Comparison of ENCODE assay signal across 8 mouse cellular contexts in the genomic region with DNA sequence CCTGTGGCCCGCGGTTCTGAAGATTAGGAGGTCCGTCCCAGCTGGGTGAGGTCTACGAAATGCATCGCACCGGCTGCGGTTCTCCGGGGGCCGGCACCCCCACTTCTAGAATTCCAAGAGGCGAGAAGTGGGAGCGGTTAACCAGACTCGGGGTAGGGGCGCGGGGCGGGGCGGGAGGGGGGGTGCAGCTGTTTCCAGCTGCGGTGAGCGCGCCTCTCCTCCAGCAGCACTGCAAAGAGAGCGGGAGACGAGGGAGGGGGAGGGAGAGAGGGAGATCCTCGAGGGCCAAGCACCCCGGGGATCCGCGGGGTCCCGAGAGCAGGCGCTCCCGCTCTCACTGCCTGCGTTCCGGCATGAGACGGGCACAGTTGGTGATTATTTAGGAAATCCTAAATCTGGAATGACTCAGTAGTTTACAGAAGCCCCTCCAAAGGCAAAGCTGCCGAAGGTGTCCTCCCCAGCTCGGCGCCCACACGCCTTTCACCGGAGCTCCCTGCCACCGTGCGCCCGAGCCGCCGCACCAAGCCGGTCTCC.
A peak's percentile ranks its signal among the peaks of the same experiment; 100 is the strongest.
DNase-seq lines count a peak whose midpoint lies in the region; ATAC-seq and TF ChIP-seq lines count a peak whose summit lies in the region.

No protein-coding gene starts in this region.

- no peak for TF ChIP-seq CTCF in midbrain, postnatal 0 days (IDR thresholded peaks at IDR 0.05)

- peak overlapping the region; percentile 99 for H3K4me2 ChIP-seq in heart, embryonic 12.5 days
- peak overlapping the region; percentile 97 for H3K4me2 ChIP-seq in forebrain, embryonic 12.5 days
- peak overlapping the region; percentile 95 for H3K4me2 ChIP-seq in midbrain, postnatal 0 days (ENCODE audit: low read depth, low read length, poor library complexity, severe bottlenecking)

- under 1% methylated on average over 41 of the region's 42 CpGs for WGBS in heart, embryonic 12.5 days
- under 1% methylated on average over 42 of the region's 42 CpGs for WGBS in forebrain, embryonic 12.5 days
- under 1% methylated on average over 40 of the region's 42 CpGs for WGBS in midbrain, postnatal 0 days

- H3K4me3 ChIP-seq in heart, embryonic 12.5 days, result peak overlapping the region; percentile 69
- H3K4me3 ChIP-seq in forebrain, embryonic 12.5 days (replicated peaks), result peak overlapping the region; percentile 76
- peak overlapping the region; percentile 72 for H3K4me3 ChIP-seq in midbrain, postnatal 0 days (ENCODE audit: low read depth, low read length)

- ATAC-seq in heart, embryonic 12.5 days (ENCODE audit: insufficient number of reproducible peaks, low FRiP score), result no peak; the same call in 1 of the 2 replicates
- peak; percentile 48 for ATAC-seq in forebrain, embryonic 12.5 days (ENCODE audit: low FRiP score)
- ATAC-seq in midbrain, postnatal 0 days (ENCODE audit: low FRiP score), result peak; percentile 63

- DNase-seq in heart, postnatal 4 days, result no peak
- peak; percentile 55 for DNase-seq in ZHBTc4 (ENCODE audit: low read depth, low spot score)
- DNase-seq in kidney, postnatal 4 days, result peak; percentile 21 to 51
- DNase-seq in midbrain, postnatal 0 days (ENCODE audit: low spot score), result peak; percentile 33
- DNase-seq in thymus, postnatal 36 days, result no peak
- no peak for DNase-seq in layer of hippocampus, adult 9-11 months

- peak overlapping the region; percentile 69 for H3K9ac ChIP-seq in heart, embryonic 12.5 days
- H3K9ac ChIP-seq in forebrain, embryonic 12.5 days, result peak overlapping the region; percentile 65
- H3K9ac ChIP-seq in midbrain, postnatal 0 days (replicated peaks; ENCODE audit: low read length, poor library complexity, severe bottlenecking), result peak overlapping the region; percentile 70

- peaks cover 42% of the 10 kb centered on the region for H3K27me3 ChIP-seq in heart, embryonic 12.5 days (replicated peaks)
- H3K27me3 ChIP-seq in forebrain, embryonic 12.5 days, result peaks cover 41% of the 10 kb centered on the region
- no peaks in the 10 kb centered on the region for H3K27me3 ChIP-seq in midbrain, postnatal 0 days (ENCODE audit: insufficient read depth, low read length)

- no peaks in the 10 kb centered on the region for H3K36me3 ChIP-seq in heart, embryonic 12.5 days
- H3K36me3 ChIP-seq in forebrain, embryonic 12.5 days (replicated peaks), result no peaks in the 10 kb centered on the region
- no peaks in the 10 kb centered on the region for H3K36me3 ChIP-seq in midbrain, postnatal 0 days (ENCODE audit: insufficient read depth, low read length)

- H3K9me3 ChIP-seq in heart, embryonic 12.5 days (replicated peaks), result no peaks in the 10 kb centered on the region
- no peaks in the 10 kb centered on the region for H3K9me3 ChIP-seq in forebrain, embryonic 12.5 days
- no peaks in the 10 kb centered on the region for H3K9me3 ChIP-seq in midbrain, postnatal 0 days (ENCODE audit: low read length)

- no peak overlapping the region for H3K27ac ChIP-seq in heart, embryonic 12.5 days (ENCODE audit: poor library complexity, severe bottlenecking)
- no peak overlapping the region for H3K27ac ChIP-seq in forebrain, embryonic 12.5 days
- peak overlapping the region; percentile 79 for H3K27ac ChIP-seq in midbrain, postnatal 0 days (ENCODE audit: low read depth, low read length)

- H3K4me1 ChIP-seq in heart, embryonic 12.5 days (replicated peaks), result 0 out of 2 replicates have a peak, but pooled peaks cover 8% of the 10 kb centered on the region
- H3K4me1 ChIP-seq in forebrain, embryonic 12.5 days, result peaks cover 18% of the 10 kb centered on the region
- peaks cover 5% of the 10 kb centered on the region; the same call in 1 of the 2 replicates for H3K4me1 ChIP-seq in midbrain, postnatal 0 days (ENCODE audit: insufficient read depth, low read length)

Comparison
In these comparisons a context has a peak if more than half of its experiments do, and no peak if none do; other contexts are left out.
1. DNase-seq: peak in ZHBTc4 (single experiment), kidney, postnatal 4 days (2 of 2) and midbrain, postnatal 0 days (single experiment); none in heart, postnatal 4 days (single experiment), thymus, postnatal 36 days (0 of 2) and layer of hippocampus, adult 9-11 months (single experiment).
2. Peak in every context shown above with its lines, with median percentiles within 50 percentile points of each other: H3K4me2 ChIP-seq, H3K4me3 ChIP-seq and H3K9ac ChIP-seq.